Mouse (Mus musculus): ENCODE data around the gene Usp37. TPM values are rescaled to one million over a fixed set of nuclear protein-coding genes. Genes with fewer than 3 reads are reported as not detected.

Gene Usp37
- polyA plus RNA-seq, 1 experiment from 2014 or later = 12.1 TPM

DNA sequence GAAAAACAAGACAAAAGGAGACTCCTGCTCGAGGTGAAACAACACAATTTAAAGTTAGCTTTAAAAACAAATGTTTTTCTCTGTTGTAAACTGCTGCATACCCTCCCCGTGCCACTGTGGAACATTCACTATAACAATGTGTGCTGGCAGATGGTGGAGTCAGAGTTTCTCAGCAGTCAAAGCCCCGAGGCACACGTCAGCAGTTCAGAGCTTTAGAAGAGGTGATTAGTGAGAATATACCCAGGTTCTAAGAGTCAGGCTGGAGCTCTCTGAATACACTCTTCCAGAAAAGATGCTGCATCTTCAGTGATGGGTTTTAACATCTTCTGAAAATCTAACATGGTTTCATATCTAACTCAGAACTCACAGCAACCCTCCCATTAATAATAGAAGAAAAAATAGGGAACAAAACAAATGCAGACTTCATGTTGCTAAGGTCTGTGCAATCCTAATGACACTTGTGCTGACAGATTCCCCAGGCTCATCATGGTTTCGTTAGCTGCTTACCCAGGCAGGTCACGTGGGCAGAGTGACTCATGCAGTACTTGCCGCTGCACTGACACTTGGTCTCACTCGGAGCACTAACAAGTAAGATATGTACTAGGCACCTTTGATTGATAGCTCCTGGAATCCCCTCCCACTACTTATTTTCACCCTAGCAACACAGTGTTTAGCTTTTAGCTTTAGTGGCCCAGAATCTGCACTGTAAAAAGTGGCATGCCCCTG is 106.2 kb downstream of the Usp37 start:
- H3K9ac ChIP-seq (ENCODE audit: low read depth, low read length) = no peak overlapping the region
- no peak overlapping the region for H3K27ac ChIP-seq (ENCODE audit: low read length)
- 71% methylated on average over 8 of the region's 8 CpGs for WGBS (ENCODE audit: insufficient replicate concordance)
- no peaks in the 10 kb centered on the region for H3K27me3 ChIP-seq (ENCODE audit: control insufficient read depth, insufficient read depth, low read depth, low read length)
- H3K4me2 ChIP-seq (ENCODE audit: low read depth, low read length) = no peak overlapping the region
- no peak overlapping the region for H3K4me3 ChIP-seq (ENCODE audit: low read depth, low read length)
- ATAC-seq (ENCODE audit: low read depth) = no peak
- peaks cover 24% of the 10 kb centered on the region for H3K4me1 ChIP-seq (ENCODE audit: control insufficient read depth, low read depth, low read length)
- no peaks in the 10 kb centered on the region for H3K9me3 ChIP-seq (replicated peaks; ENCODE audit: control insufficient read depth, low read length)
- H3K36me3 ChIP-seq (ENCODE audit: control insufficient read depth, insufficient read depth) = peaks cover 28% of the 10 kb centered on the region

DNA sequence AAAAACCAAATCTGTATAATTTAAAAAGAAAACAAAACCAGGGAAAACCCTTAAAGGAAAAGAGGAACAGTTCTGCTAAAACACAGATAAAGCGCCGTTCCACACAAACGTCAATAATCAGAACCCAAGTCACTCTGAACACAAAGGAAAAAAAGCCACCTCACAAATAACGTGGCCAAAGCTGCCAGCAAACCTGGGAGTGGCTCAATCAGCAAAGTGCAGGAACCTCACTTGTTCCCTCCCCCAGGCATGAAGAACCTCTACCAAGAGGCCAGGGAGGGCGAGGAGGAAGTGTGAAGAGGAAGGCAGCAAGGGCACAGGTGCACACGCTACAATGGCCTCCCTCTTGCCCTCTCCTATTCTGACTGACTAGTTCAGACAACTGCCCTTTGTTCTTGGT is 108.5 kb downstream of the Usp37 start:
- H3K36me3 ChIP-seq (ENCODE audit: control insufficient read depth, insufficient read depth) = peaks cover 19% of the 10 kb centered on the region
- no peak overlapping the region for H3K9ac ChIP-seq (ENCODE audit: low read depth, low read length)
- WGBS (ENCODE audit: insufficient replicate concordance) = 20% methylated on average over 6 of the region's 6 CpGs
- no peaks in the 10 kb centered on the region for H3K27me3 ChIP-seq (ENCODE audit: control insufficient read depth, insufficient read depth, low read depth, low read length)
- H3K27ac ChIP-seq (ENCODE audit: low read length) = peak overlapping the region; percentile 61
- H3K4me3 ChIP-seq (ENCODE audit: low read depth, low read length) = no peak overlapping the region
- H3K4me1 ChIP-seq (ENCODE audit: control insufficient read depth, low read depth, low read length) = peaks cover 32% of the 10 kb centered on the region
- no peak overlapping the region for H3K4me2 ChIP-seq (ENCODE audit: low read depth, low read length)
- no peaks in the 10 kb centered on the region for H3K9me3 ChIP-seq (replicated peaks; ENCODE audit: control insufficient read depth, low read length)
- peak; percentile 66 for ATAC-seq (ENCODE audit: low read depth)

DNA sequence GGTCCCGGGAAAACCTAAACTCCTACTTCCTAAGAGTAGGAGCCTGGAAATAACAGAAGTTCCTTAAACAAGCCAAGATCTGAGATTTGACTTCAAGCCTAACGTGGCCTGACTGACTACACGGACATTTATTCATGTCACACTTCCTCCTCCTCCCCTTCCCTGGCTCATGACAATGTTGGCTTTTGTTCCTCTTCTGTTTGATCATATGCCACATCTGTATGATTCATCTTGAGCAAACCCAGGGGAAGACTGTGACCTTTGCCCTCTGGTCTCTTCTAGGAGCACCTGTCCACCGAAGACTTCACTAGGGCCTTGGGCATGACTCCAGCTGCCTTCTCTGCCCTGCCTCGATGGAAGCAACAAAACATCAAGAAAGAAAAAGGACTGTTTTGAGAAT is 109.5 kb downstream of the Usp37 start:
- Histone ChIP-seq H3K4me1 (ENCODE audit: control insufficient read depth, low read depth, low read length) (peaks cover 32% of the 10 kb centered on the region), H3K36me3 (ENCODE audit: control insufficient read depth, insufficient read depth) (peaks cover 15% of the 10 kb centered on the region), H3K27ac (ENCODE audit: low read length) (no peak overlapping the region), H3K4me3 (ENCODE audit: low read depth, low read length) (no peak overlapping the region), H3K9me3 (replicated peaks; ENCODE audit: control insufficient read depth, low read length) (no peaks in the 10 kb centered on the region), H3K27me3 (ENCODE audit: control insufficient read depth, insufficient read depth, low read depth, low read length) (no peaks in the 10 kb centered on the region), H3K4me2 (ENCODE audit: low read depth, low read length) (no peak overlapping the region), H3K9ac (ENCODE audit: low read depth, low read length) (no peak overlapping the region)
- 66% methylated on average over 5 of the region's 5 CpGs for WGBS (ENCODE audit: insufficient replicate concordance)
- no peak for ATAC-seq (ENCODE audit: low read depth)

DNA sequence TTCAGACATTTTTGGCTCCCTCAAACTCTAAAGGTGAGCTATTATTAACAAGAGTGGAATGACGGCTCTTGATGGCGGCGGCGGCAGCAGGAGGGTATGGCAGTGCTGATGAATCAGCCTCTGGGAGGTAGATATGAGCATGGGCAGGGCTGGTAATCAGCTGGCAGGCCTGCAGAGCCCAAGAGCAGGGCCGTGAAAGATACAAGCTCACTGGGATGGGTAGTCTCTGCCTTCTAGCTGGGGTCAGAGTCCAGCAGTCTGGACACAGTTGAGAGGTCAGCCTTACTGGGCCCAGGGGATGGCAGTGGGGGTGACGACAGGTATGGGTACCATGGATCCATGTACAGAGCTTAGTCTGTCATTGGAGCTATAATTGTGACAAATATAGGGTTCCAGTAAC is 110.9 kb downstream of the Usp37 start:
- no peaks in the 10 kb centered on the region for H3K27me3 ChIP-seq (ENCODE audit: control insufficient read depth, insufficient read depth, low read depth, low read length)
- H3K4me3 ChIP-seq (ENCODE audit: low read depth, low read length) = no peak overlapping the region
- no peak overlapping the region for H3K4me2 ChIP-seq (ENCODE audit: low read depth, low read length)
- H3K9me3 ChIP-seq (replicated peaks; ENCODE audit: control insufficient read depth, low read length) = no peaks in the 10 kb centered on the region
- peaks cover 32% of the 10 kb centered on the region for H3K4me1 ChIP-seq (ENCODE audit: control insufficient read depth, low read depth, low read length)
- H3K27ac ChIP-seq (ENCODE audit: low read length) = no peak overlapping the region
- WGBS (ENCODE audit: insufficient replicate concordance) = 52% methylated on average over 6 of the region's 6 CpGs
- ATAC-seq (ENCODE audit: low read depth) = peak; percentile 77
- H3K9ac ChIP-seq (ENCODE audit: low read depth, low read length) = no peak overlapping the region
- peaks cover 3% of the 10 kb centered on the region; the same call in 1 of the 2 replicates for H3K36me3 ChIP-seq (ENCODE audit: control insufficient read depth, insufficient read depth)

GRCm38 (mm10) chr1:74425845-74426244 is 118.2 kb downstream of the Usp37 start:
- H3K27ac ChIP-seq (ENCODE audit: low read length) = no peak overlapping the region
- H3K4me3 ChIP-seq (ENCODE audit: low read depth, low read length) = no peak overlapping the region
- H3K9me3 ChIP-seq (replicated peaks; ENCODE audit: control insufficient read depth, low read length) = no peaks in the 10 kb centered on the region
- no peak overlapping the region for H3K4me2 ChIP-seq (ENCODE audit: low read depth, low read length)
- H3K27me3 ChIP-seq (ENCODE audit: control insufficient read depth, insufficient read depth, low read depth, low read length) = no peaks in the 10 kb centered on the region
- H3K9ac ChIP-seq (ENCODE audit: low read depth, low read length) = no peak overlapping the region
- 31% methylated on average over 7 of the region's 7 CpGs for WGBS (ENCODE audit: insufficient replicate concordance)
- H3K36me3 ChIP-seq (ENCODE audit: control insufficient read depth, insufficient read depth) = no peaks in the 10 kb centered on the region
- H3K4me1 ChIP-seq (ENCODE audit: control insufficient read depth, low read depth, low read length) = no peaks in the 10 kb centered on the region; the same call in 1 of the 2 replicates
- ATAC-seq (ENCODE audit: low read depth) = no peak

DNA sequence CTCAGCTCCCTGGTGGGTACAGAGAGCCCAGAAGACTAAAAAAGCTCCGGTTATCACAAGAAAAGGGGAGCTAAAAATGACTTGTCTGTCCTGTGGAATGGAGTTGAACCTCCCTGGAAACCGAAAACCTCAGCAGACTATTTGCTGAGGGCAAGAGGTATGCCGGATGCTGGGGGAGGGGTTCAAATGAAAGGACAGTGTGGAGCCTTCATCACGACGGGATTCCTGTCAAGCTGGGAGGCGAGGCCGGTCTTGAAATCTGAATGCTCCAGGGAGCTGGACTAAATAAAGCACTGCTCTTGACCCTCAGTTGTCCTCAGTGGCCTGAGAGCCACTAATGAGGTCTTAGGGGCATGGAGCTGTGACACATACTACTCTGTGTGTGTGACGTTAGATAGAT is 120.9 kb downstream of the Usp37 start:
- no peaks in the 10 kb centered on the region for H3K9me3 ChIP-seq (replicated peaks; ENCODE audit: control insufficient read depth, low read length)
- H3K4me1 ChIP-seq (ENCODE audit: control insufficient read depth, low read depth, low read length) = no peaks in the 10 kb centered on the region; the same call in 1 of the 2 replicates
- H3K4me3 ChIP-seq (ENCODE audit: low read depth, low read length) = no peak overlapping the region
- H3K27me3 ChIP-seq (ENCODE audit: control insufficient read depth, insufficient read depth, low read depth, low read length) = no peaks in the 10 kb centered on the region
- 50% methylated on average over 8 of the region's 8 CpGs for WGBS (ENCODE audit: insufficient replicate concordance)
- no peak overlapping the region for H3K27ac ChIP-seq (ENCODE audit: low read length)
- H3K4me2 ChIP-seq (ENCODE audit: low read depth, low read length) = no peak overlapping the region
- no peaks in the 10 kb centered on the region for H3K36me3 ChIP-seq (ENCODE audit: control insufficient read depth, insufficient read depth)
- H3K9ac ChIP-seq (ENCODE audit: low read depth, low read length) = no peak overlapping the region
- no peak for ATAC-seq (ENCODE audit: low read depth)

GRCm38 (mm10) chr1:74419440-74419794 is 124.7 kb downstream of the Usp37 start:
- 59% methylated on average over 9 of the region's 9 CpGs for WGBS (ENCODE audit: insufficient replicate concordance)
- Histone ChIP-seq H3K9me3 (replicated peaks; ENCODE audit: control insufficient read depth, low read length) (peaks cover 8% of the 10 kb centered on the region; the same call in 1 of the 2 replicates), H3K36me3 (ENCODE audit: control insufficient read depth, insufficient read depth) (no peaks in the 10 kb centered on the region), H3K9ac (ENCODE audit: low read depth, low read length) (no peak overlapping the region), H3K4me2 (ENCODE audit: low read depth, low read length) (no peak overlapping the region), H3K4me1 (ENCODE audit: control insufficient read depth, low read depth, low read length) (peaks cover 5% of the 10 kb centered on the region), H3K27ac (ENCODE audit: low read length) (no peak overlapping the region), H3K4me3 (ENCODE audit: low read depth, low read length) (no peak overlapping the region), H3K27me3 (ENCODE audit: control insufficient read depth, insufficient read depth, low read depth, low read length) (no peaks in the 10 kb centered on the region)
- no peak for ATAC-seq (ENCODE audit: low read depth)

- ATAC-seq (ENCODE audit: low read depth) = no peak
- no peak overlapping the region for H3K9ac ChIP-seq (ENCODE audit: low read depth, low read length)
- 70% methylated on average over 17 of the region's 17 CpGs for WGBS (ENCODE audit: insufficient replicate concordance)
Observed at GRCm38 (mm10) chr1:74418747-74419439, 125.2 kb downstream of the Usp37 start.

GRCm38 (mm10) chr1:74415143-74415542 is 128.9 kb downstream of the Usp37 start:
- ATAC-seq (ENCODE audit: low read depth) = peak; percentile 78
- no peak overlapping the region for H3K27ac ChIP-seq (ENCODE audit: low read length)
- 38% methylated on average over 4 of the region's 4 CpGs for WGBS (ENCODE audit: insufficient replicate concordance)

More at GRCm38 (mm10) chr1:74418747-74419439, 125.2 kb downstream of the Usp37 start:
- peaks cover 8% of the 10 kb centered on the region; the same call in 1 of the 2 replicates for H3K9me3 ChIP-seq (replicated peaks; ENCODE audit: control insufficient read depth, low read length)
- H3K4me3 ChIP-seq (ENCODE audit: low read depth, low read length) = no peak overlapping the region
- H3K27me3 ChIP-seq (ENCODE audit: control insufficient read depth, insufficient read depth, low read depth, low read length) = no peaks in the 10 kb centered on the region
- no peak overlapping the region for H3K4me2 ChIP-seq (ENCODE audit: low read depth, low read length)
- H3K27ac ChIP-seq (ENCODE audit: low read length) = no peak overlapping the region
- no peaks in the 10 kb centered on the region for H3K36me3 ChIP-seq (ENCODE audit: control insufficient read depth, insufficient read depth)
- peaks cover 10% of the 10 kb centered on the region for H3K4me1 ChIP-seq (ENCODE audit: control insufficient read depth, low read depth, low read length)

More at GRCm38 (mm10) chr1:74415143-74415542, 128.9 kb downstream of the Usp37 start:
- Histone ChIP-seq H3K4me3 (ENCODE audit: low read depth, low read length) (no peak overlapping the region), H3K9ac (ENCODE audit: low read depth, low read length) (no peak overlapping the region), H3K36me3 (ENCODE audit: control insufficient read depth, insufficient read depth) (no peaks in the 10 kb centered on the region), H3K9me3 (replicated peaks; ENCODE audit: control insufficient read depth, low read length) (peaks cover 8% of the 10 kb centered on the region; the same call in 1 of the 2 replicates), H3K27me3 (ENCODE audit: control insufficient read depth, insufficient read depth, low read depth, low read length) (no peaks in the 10 kb centered on the region), H3K4me2 (ENCODE audit: low read depth, low read length) (no peak overlapping the region), H3K4me1 (ENCODE audit: control insufficient read depth, low read depth, low read length) (peaks cover 10% of the 10 kb centered on the region)
